Mouse (Mus musculus): ENCODE measurements around the gene Ralgps1.

DNA sequence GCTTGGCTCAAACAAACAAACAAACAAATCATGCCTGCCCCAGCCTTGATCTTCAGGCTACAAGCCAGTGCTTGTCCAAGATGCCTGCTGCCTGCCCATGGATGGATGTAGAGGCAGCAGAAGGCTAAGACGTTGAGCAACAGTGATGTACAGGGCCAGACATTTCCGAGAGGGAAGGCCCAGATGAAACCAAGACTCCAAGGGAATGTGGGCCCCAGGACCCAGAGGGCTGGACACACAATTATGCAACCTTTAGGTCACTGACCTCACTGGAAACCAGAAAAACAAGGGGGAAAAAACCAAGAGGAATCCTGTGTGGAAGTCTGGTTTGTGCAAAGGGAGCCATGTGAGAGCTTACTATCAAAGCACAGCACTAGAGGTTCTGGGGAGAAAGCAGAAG lies 87.6 kb downstream of the Ralgps1 start:
- TF ChIP-seq CTCF (IDR thresholded peaks at IDR 0.05; ENCODE audit: control insufficient read depth, insufficient read depth, insufficient read length) (no peak), CEBPB (IDR thresholded peaks at IDR 0.05; ENCODE audit: low read depth) (no peak), USF1 (IDR thresholded peaks at IDR 0.05; ENCODE audit: low read depth) (no peak)
